Mouse (Mus musculus) left cerebral cortex, adult 2 months (tissue): Measurements from ENCODE around the gene Opcml. TPM values are rescaled to one million over a fixed set of nuclear protein-coding genes. Genes with fewer than 3 reads are reported as not detected.
A peak's percentile ranks its signal among the peaks of the same experiment; 100 is the strongest.

Experiments
- DNase-seq, 2 experiments: peaks; one replicate each; pipeline ENCODE4 v3.0.0; 2021 to 2022; ENCODE audit warnings: low spot score in 2 of 2, mixed read lengths in 1 of 2; ENCODE audit errors: extremely low spot score in 1 of 2
- H3K27ac ChIP-seq: fragments of 200-600 bp; 2 replicates; pipeline ENCODE4 v1.8.1; 2022
- H3K4me3 ChIP-seq: fragments of 200-600 bp; 2 replicates; pipeline ENCODE4 v1.8.1; 2022
- CTCF ChIP-seq: fragments of 200-600 bp; IDR thresholded peaks from 2 replicates; pipeline ENCODE4 v1.8.1; 2022; ENCODE audit warnings: antibody characterized with exemption, mild to moderate bottlenecking, moderate library complexity
- intact Hi-C: fragments of 180-260 bp; cut with DNase I; formaldehyde crosslinking; loops from one replicate; pipeline ENCODE4 v1.15.1; 2025
- total RNA-seq, 2 experiments: library from RNA; stranded (reverse); gene quantifications; 2 replicates each; pipeline ENCODE4 v1.2.3; 2021

Gene Opcml
- total RNA-seq, 2 experiments from 2014 or later, result 250 to 251 TPM

DNA sequence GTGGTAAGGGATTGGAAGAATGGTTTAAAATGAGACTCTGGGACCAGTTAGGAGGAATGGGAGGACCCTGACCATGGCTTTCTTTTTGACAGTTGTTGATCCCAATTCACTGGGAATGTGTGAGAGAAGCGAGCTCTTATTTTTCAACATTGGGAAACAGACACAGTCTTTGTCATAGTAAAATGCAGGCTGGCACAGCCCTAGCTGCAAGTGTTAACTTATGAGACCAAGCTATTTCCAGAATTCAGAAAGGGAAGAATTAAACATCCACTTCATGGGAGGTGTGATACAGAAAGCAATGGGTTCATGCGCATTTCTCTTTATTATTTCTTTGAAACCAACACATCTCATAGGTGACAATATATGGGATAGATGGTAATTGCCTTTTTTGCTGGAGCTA, 947.4 kb downstream of the Opcml start:
- H3K4me3 ChIP-seq, result no peak overlapping the region
- H3K27ac ChIP-seq, result peak overlapping the region; percentile 68
- TF ChIP-seq CTCF, result no peak
- no peak for DNase-seq
- intact Hi-C loops, result loop anchor here (1.0 to 2.0 kb wide), 2 partner anchors 75 to 84 kb away; no protein-coding TSS in a partner anchor

DNA sequence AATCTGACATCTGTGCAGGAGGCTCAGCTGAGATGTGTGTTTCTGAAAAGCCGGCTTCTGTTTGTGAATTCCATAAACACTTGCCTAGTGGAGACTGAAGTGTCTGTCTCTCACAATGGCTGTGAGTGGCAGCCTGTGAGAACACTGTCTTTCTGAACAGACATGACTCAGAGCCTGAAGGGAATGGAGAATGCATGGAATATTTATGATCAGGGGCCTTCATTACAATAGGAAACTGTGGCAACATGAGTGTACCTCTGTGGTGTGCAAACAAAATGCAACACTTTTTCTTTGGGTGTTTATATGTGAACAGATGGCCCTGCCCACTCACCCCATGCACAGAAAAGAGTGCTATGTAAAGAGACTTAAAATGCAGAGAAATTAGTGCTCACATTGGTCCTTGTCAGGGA, 947.9 kb downstream of the Opcml start:
- H3K4me3 ChIP-seq, result no peak overlapping the region
- H3K27ac ChIP-seq, result peak overlapping the region; percentile 68
- intact Hi-C loops, result loop anchor here (1.0 to 2.0 kb wide), 2 partner anchors 76 to 84 kb away; no protein-coding TSS in a partner anchor
- no peak for TF ChIP-seq CTCF
- DNase-seq, result peak; percentile 39 to 58

DNA sequence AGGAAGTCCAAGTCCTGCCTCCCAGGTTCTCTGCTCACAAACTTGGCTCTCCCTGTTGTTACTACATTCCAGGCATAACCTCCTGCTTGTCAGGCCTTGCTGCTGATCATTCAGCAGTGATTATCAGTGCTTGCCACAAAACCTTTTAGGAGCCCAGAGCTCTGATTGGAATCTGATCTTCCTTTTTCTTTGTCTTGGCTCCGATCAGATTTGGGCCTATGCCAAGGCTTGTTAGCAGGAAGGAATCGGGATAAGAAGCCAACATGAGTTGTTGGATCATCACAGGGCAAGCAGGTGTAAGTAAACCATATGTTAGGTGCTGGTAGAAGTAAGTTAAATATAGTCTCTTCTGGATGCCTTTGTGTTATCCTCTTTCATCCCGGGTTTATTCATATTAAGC, 954.2 kb downstream of the Opcml start:
- DNase-seq, result no peak
- Histone ChIP-seq H3K27ac (no peak overlapping the region), H3K4me3 (no peak overlapping the region)
- intact Hi-C loops, result loop anchor here (5.0 kb wide), 2 partner anchors 337 to 482 kb away; no protein-coding TSS in a partner anchor
- TF ChIP-seq CTCF, result no peak

DNA sequence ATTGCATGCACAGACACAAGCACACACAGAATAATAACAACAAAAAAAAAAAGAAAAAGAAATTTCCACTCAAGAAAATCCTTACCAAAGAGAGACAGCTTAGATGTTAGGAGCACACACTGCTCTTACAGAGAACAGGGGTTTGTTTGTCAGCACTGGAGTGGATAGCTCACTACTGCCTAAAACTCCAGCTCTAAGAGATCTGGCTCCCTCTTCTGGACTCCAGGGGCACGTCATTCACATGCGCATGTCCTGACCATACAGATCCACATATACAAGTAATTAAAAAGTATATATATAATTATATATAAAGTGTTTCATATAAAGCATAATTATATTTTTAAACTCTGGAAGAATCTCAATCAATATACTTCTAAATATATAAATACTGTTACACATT, 958.3 kb downstream of the Opcml start:
- H3K27ac ChIP-seq, result no peak overlapping the region
- TF ChIP-seq CTCF, result peak; percentile 56
- no peak for DNase-seq
- intact Hi-C loops, result loop anchor here (5.0 kb wide), 2 partner anchors 342 to 487 kb away; no protein-coding TSS in a partner anchor
- H3K4me3 ChIP-seq, result no peak overlapping the region

DNA sequence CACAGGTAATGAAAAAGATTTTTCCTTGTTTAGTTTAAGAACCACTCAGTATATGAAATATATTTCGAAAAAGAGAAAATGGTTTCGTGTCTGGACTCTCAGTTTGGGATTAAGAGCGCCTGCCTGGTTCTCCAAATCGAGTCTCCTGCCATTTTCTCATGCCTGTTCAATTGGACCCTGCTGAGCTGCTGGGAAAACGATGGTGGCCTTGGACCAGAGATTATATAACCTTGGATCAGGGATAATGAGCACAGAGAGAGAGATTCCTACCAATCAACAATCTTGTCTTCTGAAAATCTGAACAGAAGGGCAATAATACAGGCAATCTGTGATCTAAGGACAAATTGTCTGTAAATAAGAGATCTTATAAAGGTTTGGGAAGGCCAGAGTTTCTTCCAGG, 962.3 kb downstream of the Opcml start:
- TF ChIP-seq CTCF, result no peak
- DNase-seq, result no peak
- intact Hi-C loops, result no loop called here
- H3K4me3 ChIP-seq, result no peak overlapping the region
- H3K27ac ChIP-seq, result no peak overlapping the region

DNA sequence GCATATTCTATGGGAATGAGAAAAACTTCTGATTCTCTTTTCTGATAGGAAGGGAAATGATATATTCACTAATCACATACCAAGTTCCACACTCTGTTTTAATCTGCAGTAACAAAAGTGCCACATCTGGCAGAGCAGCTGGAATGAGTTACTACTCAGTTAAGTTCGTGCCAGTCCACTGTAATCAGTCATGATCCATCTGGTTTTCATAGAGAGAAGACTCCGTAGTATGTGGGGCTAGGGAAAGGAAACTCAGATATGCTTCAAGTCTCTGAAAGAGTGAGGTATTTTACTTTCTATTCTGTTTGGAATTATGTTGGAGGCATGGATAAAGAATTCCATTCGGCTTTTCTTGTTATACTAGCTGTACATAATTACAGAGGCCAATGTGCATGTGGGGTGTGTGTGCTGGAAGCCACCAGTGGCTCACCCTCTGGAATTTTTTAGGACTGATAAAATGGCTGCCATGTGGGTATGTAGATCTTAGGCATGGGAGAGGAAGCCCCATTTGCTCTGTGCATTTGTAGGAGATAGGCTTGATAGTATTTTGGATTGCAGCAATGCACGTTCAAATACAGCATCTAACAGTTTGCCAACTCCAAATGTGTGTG, 966.4 kb downstream of the Opcml start:
- no peak overlapping the region for H3K27ac ChIP-seq
- DNase-seq, result no peak
- intact Hi-C loops, result no loop called here
- TF ChIP-seq CTCF, result no peak
- no peak overlapping the region for H3K4me3 ChIP-seq

DNA sequence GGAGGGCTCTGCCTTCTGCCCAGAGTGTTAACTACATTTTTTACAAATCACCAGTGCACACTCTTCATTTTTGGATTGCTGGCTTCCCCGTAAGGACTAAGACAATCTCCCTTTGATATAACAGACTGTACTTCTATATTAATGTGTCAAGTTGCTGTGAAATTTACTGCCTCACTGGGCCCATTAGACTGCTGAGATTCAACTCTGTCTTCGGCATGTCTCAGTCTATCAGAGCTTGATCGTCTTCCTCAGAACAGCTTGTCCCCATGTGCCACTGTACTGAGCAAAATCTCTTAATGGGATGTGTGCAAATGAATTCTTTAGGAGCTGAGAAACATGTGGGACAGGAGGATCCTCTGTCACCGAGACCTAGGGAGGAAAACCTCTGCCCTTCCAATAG, 970.9 kb downstream of the Opcml start:
- DNase-seq, result no peak
- intact Hi-C loops, result no loop called here
- TF ChIP-seq CTCF, result no peak
- H3K27ac ChIP-seq, result no peak overlapping the region
- no peak overlapping the region for H3K4me3 ChIP-seq

DNA sequence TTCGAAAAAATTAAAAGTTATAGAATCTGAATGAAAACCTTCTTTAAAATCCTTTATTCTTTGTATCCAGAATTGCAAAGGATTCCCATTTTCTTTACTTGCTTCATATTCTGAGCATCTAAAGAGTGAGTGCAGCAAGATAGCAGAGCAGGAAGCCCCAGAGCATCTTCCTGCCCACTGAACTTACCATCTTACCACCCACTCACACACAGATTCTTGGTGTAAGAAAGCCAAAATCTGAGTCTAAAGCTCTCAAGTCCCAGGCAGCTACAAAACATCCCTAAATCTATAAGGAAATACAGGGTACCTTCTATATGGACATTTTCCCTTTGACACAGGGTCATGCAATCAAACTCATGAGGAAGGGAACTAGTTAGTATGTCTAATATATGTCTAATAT, 973.6 kb downstream of the Opcml start:
- no peak for TF ChIP-seq CTCF
- no peak for DNase-seq
- no peak overlapping the region for H3K4me3 ChIP-seq
- H3K27ac ChIP-seq, result no peak overlapping the region
- intact Hi-C loops, result no loop called here

DNA sequence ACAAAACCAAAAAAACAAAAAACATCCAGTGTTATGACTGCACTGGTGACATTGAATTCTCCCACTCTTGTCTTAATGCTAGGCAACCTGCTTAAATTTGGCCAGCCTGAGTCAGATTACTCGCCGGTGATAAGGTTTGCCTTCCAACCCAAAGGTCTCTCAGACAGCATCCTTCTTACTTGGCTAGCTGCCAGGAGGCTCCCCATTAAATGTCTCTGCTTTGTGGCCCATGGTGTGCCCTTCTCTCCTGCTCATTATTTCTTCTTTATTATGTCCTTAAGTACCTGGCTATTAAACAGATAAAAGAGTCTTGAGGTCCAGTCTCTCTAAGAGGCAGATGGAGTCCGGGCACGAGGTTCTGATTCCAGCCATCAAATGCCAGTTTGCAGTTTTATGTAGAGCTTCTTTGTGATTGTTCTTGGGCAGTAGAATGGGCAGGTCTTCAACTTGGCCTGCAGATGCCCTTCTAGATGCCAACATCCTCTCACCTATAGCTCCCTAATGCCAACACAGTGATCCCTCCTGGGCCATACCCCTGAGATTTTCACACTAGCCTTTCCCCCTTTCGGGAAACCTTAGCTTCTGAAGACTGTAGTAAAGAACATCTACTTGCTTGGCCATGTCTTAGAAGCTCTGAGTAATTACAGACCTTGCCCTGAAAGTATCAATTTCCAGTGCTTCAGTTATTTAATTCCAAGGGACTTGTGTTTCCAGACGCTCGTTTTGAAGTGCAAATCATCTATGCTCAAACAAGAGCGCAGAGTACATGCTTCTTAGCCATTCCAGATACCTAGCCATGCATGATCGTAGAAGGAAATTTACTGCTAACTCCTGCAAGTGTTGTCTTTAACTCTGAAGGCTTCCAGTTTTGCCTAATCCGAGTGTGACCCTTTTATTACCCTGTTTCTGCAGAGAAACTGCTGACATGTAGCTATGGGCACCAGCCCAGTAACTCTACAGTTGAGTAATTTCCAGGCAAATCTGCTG, 986.2 kb downstream of the Opcml start:
- DNase-seq, result no peak
- Histone ChIP-seq H3K27ac (no peak overlapping the region), H3K4me3 (no peak overlapping the region)
- intact Hi-C loops, result no loop called here
- no peak for TF ChIP-seq CTCF

DNA sequence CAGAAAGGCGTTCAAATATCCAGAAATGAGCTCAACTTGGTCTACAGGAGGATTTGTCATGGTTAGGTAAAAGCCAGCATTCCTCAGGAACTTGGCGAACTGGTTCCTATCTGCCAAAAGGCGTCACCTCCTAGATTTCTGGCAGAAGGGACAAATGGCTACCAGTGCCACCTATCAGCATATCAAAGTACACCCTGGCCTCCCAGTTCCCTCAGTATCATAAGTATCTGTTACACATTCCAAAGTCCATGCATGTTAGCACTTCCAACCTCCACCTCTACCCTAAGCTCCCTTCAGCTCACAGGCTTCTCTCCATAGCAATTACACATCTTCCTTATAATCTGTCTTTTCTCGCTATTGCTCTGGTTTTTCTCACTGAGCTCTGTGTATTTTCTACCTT, 993.3 kb downstream of the Opcml start:
- intact Hi-C loops, result no loop called here
- TF ChIP-seq CTCF, result no peak
- Histone ChIP-seq H3K4me3 (no peak overlapping the region), H3K27ac (no peak overlapping the region)
- DNase-seq, result peak in 1 of 2 experiments; percentile 5

DNA sequence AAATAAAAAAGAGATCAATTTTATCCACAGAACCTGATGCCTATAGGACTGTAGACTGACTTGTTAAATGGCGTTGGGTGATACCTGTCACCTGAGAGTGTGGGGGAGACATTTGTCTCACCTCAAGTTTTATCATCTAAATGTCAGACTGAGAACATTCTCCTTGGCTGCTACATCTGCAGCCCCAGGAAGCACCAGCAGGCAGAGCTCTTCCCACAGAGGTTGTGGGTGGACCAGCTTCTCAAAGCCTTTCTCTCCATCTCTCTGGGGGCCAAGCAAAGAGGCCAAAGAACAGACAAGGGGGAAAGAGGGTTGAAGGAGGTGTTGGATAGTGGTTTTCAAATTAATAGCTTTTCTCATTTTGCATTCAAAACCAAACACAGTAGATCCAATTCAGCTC, 998.9 kb downstream of the Opcml start:
- Histone ChIP-seq H3K4me3 (no peak overlapping the region), H3K27ac (no peak overlapping the region)
- intact Hi-C loops, result no loop called here
- no peak for DNase-seq
- peak; percentile 42 for TF ChIP-seq CTCF

DNA sequence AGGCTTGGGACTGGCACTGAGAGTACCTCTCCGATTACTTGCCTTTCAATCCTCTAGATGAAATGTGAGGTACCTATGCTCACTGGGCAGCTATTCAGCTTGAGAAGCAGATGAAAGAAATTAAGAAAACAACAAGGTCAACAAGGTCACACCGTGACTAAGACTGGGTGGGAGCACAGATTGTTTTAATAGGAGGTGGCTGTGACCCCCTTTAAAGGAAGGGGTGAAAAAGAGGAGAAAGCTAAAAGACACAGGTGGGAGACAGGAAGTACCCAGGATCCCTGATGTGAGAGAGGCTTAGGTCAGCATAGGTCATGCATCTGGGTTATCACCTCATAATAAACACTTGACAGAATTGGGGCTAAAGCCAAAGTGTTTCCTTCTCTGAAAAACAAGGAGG, 1009.5 kb downstream of the Opcml start:
- no peak overlapping the region for H3K27ac ChIP-seq
- TF ChIP-seq CTCF, result no peak
- intact Hi-C loops, result no loop called here
- no peak for DNase-seq
- H3K4me3 ChIP-seq, result no peak overlapping the region
